Mouse (Mus musculus) cerebellum, postnatal 14 days (tissue): ENCODE measurements around the gene Gja5.

ENCODE experiments used
- DNase-seq, 2 experiments: peaks; one replicate each; pipeline ENCODE4 v3.0.0; 2021; ENCODE audit warnings: mixed read lengths in 2 of 2

Gene Gja5

DNA sequence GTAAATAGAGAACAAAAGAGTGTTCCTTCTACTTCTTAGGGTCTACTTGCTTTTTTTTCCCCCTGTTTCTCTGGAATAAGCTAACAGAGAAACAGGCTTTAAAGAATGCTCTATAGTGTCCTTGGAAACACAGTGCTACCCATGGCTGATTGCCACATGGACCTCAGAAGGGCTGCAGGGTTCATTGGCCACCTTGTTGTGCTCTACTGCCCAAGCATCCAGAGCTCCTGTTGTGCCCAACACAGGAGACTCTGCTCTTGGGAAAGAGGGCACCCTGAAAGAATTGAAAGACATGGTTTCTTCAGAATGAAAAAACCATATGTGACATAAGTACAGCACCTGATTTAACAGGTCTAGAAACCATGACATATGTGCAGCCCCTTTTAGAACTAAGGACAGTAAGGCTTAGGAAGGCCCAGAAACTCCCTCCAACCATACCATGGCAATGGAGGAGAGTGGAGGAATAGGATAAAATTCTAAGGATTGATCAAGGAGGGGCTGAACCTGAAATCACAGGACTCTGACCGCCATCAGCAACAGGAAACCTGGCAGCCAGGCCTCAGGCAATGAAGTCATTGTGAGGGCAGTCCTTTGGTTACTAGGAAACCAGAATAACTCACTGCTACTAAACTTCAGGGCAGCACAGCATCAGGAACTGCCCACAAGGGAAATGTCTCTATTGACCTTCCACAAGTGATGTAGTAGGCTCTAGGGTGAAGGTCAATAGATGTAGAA, 200.4 kb downstream of the Gja5 start:
- DNase-seq, result no peak

DNA sequence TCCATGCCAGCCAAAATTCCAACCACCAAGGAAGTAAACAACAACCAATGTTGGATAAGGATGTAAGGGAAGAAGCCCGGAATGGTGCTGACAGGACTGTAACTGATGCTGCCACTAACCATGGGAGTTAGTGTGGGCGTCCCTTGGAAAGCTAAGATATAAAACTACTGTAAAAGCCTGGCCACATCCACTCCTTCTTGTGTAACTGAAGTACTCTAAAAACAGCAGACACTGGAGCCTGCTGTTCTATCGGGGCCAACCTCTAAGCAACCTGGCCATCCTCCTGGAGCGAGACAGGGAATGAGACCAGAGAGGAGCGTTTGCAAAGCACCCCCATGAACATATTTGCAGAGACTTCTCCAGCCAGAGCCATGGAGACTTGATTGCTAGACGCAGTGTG, 213.0 kb downstream of the Gja5 start:
- DNase-seq, result no peak

DNA sequence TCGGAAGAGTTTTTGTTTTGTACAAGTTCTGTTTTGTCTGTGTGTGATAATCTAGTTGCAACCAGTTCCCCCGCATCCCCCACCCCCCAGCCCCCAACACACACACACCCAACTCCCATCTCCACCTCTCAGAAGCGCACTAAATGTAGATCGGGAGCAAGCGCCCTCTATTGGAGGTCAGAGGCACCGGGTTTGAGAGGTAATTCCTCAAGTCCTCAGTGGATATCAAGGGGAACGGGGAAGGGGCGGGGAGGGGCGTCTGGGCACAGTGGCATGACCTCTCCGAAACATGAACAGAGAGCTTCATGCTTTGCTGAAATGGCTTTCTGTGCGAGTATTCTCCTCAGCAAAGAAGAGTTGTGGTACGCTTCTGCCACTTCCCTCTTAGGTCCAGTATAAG, 213.8 kb downstream of the Gja5 start:
- no peak for DNase-seq

DNA sequence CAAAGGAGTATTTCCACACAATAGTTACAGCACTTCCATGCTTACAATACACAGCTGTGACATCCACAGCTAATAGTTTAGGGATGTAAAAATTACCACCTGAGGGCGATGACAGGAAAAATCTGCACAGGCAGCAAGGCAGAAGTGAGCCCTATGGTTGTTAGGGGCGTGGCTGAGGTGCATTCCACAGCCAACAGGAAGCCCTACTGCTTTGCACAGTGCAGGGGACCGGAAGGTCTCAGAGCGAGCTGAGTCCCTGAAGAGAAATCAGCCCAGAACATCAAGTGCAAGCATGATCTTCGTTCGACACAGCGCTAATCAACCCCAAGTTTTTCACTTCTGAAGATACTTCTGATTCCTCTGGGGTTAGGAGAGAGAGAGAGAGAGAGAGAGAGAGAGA, 219.7 kb downstream of the Gja5 start:
- DNase-seq, result no peak
